Mouse (Mus musculus) CD4-positive, CD25-positive, alpha-beta regulatory T cell, adult 9 weeks (primary cell): ENCODE data around the gene Tnnc1. TPM values are rescaled to one million over a fixed set of nuclear protein-coding genes. Genes with fewer than 3 reads are reported as not detected.

Source experiments
- polyA plus RNA-seq: library from polyadenylated mRNA; unstranded; fragments of 100-300 nt; shearing (Covaris generic); gene quantifications from one replicate; pipeline ENCODE4 v1.2.1, GENCODE M21; 2017

The Tnnc1 gene
- polyA plus RNA-seq = not detected

GRCm38 (mm10) chr14:31208084-31208483 is at the start of gene Tnnc1:
TSS of gene Tnnc1 (plus strand) at chr14:31208312.

GRCm38 (mm10) chr14:31168425-31168824 is 39.7 kb upstream of the Tnnc1 start, which contains the start of gene Stab1:
TSS of gene Stab1 (minus strand) at chr14:31168641.

GRCm38 (mm10) chr14:31216846-31217245 is 8.7 kb downstream of the Tnnc1 start, which contains the start of gene Nisch:
TSS of gene Nisch (minus strand) at chr14:31216946.

GRCm38 (mm10) chr14:31217666-31218065 is 9.6 kb downstream of the Tnnc1 start, which contains the start of gene Sema3g:
TSS of gene Sema3g (plus strand) at chr14:31217860.

GRCm38 (mm10) chr14:31251084-31251604 is 43.0 kb downstream of the Tnnc1 start, which contains the start of the genes Phf7 and Bap1:
TSS of gene Phf7 (minus strand) at chr14:31251317.
TSS of gene Bap1 (plus strand) at chr14:31251450.

Other genes starting within 250 kb of the Tnnc1 start
- gene Glt8d1, start 206.9 kb upstream of the Tnnc1 start, polyA plus RNA-seq = 6.7 TPM
- 353 TPM for gene Spcs1, start 206.6 kb upstream of the Tnnc1 start, polyA plus RNA-seq
- 34.9 TPM for gene Pbrm1, start 189.2 kb upstream of the Tnnc1 start, polyA plus RNA-seq
- 111 TPM for gene Gnl3, start 189.2 kb upstream of the Tnnc1 start, polyA plus RNA-seq
- gene Smim4, start 79.4 kb upstream of the Tnnc1 start, polyA plus RNA-seq = 111 TPM
- gene Nt5dc2, start 77.3 kb upstream of the Tnnc1 start, polyA plus RNA-seq = not detected
- gene Stab1, start 39.7 kb upstream of the Tnnc1 start, polyA plus RNA-seq = 4.1 TPM
- 170 TPM for gene Nisch, start 8.6 kb downstream of the Tnnc1 start, polyA plus RNA-seq
- not detected for gene Sema3g, start 9.5 kb downstream of the Tnnc1 start, polyA plus RNA-seq
- gene Phf7, start 43.0 kb downstream of the Tnnc1 start, polyA plus RNA-seq = 10.5 TPM
- 95.8 TPM for gene Bap1, start 43.1 kb downstream of the Tnnc1 start, polyA plus RNA-seq
- gene Dnah1, start 115.6 kb downstream of the Tnnc1 start, polyA plus RNA-seq = 0.04 TPM
- gene Capn7, start 128.3 kb downstream of the Tnnc1 start, polyA plus RNA-seq = 16.9 TPM
- 24.7 TPM for gene Sh3bp5, start 227.8 kb downstream of the Tnnc1 start, polyA plus RNA-seq